10 mouse cellular contexts compared by ENCODE assay signal in genomic region chr7:126086321-126086741, GRCm38 (mm10). TPM values are rescaled to one million over a fixed set of nuclear protein-coding genes. Genes with fewer than 3 reads are reported as not detected.
DNase-seq lines count a peak whose midpoint lies in the region; ATAC-seq lines count a peak whose summit lies in the region.
"Had no signal": no experiment of that assay in that cellular context is flagged by ENCODE, and none has a peak within 500 bp of the region (broad histone marks: within the 10 kb centered on the region; RNA-seq: fewer than 3 reads in every experiment).

No protein-coding gene starts in this region.

- peaks cover 55% of the 10 kb centered on the region for H3K4me1 ChIP-seq in heart, embryonic 15.5 days (replicated peaks)
- peaks cover 47% of the 10 kb centered on the region for H3K4me1 ChIP-seq in heart, embryonic 10.5 days
- H3K4me1 ChIP-seq in midbrain, embryonic 12.5 days = peaks cover 41% of the 10 kb centered on the region
- peaks cover 35% of the 10 kb centered on the region for H3K4me1 ChIP-seq in midbrain, embryonic 15.5 days
- H3K4me1 ChIP-seq in stomach, embryonic 16.5 days (ENCODE audit: control insufficient read depth, insufficient read depth, low read length) = peaks cover 16% of the 10 kb centered on the region

- H3K27me3 ChIP-seq in heart, embryonic 15.5 days = peaks cover 34% of the 10 kb centered on the region
- H3K27me3 ChIP-seq in heart, embryonic 10.5 days (ENCODE audit: insufficient read depth, poor library complexity, severe bottlenecking) = peaks cover 47% of the 10 kb centered on the region
- H3K27me3 ChIP-seq in midbrain, embryonic 12.5 days = peaks cover 48% of the 10 kb centered on the region
- peaks cover 20% of the 10 kb centered on the region; the same call in 1 of the 2 replicates for H3K27me3 ChIP-seq in midbrain, embryonic 15.5 days (replicated peaks)
- peaks cover 35% of the 10 kb centered on the region for H3K27me3 ChIP-seq in stomach, embryonic 16.5 days (ENCODE audit: control insufficient read depth, insufficient read depth, low read length)

- ATAC-seq in heart, embryonic 15.5 days (replicated peaks; ENCODE audit: insufficient number of reproducible peaks, insufficient read depth, low FRiP score, low read depth) = no peak
- ATAC-seq in midbrain, embryonic 12.5 days (ENCODE audit: low FRiP score, low read depth) = peak; percentile 53; the same call in 1 of the 2 replicates
- no peak for ATAC-seq in midbrain, embryonic 15.5 days (replicated peaks)
- peak; percentile 75 for ATAC-seq in granulocyte monocyte progenitor cell, adult 5-6 weeks (replicated peaks; ENCODE audit: poor library complexity, severe bottlenecking)
- ATAC-seq in stomach, embryonic 16.5 days (ENCODE audit: insufficient read depth, low FRiP score) = peak; percentile 24; the same call in 1 of the 2 replicates

- no peaks in the 10 kb centered on the region for H3K9me3 ChIP-seq in heart, embryonic 15.5 days (replicated peaks)
- no peaks in the 10 kb centered on the region for H3K9me3 ChIP-seq in heart, embryonic 10.5 days
- no peaks in the 10 kb centered on the region for H3K9me3 ChIP-seq in midbrain, embryonic 12.5 days
- H3K9me3 ChIP-seq in midbrain, embryonic 15.5 days = no peaks in the 10 kb centered on the region
- no peaks in the 10 kb centered on the region for H3K9me3 ChIP-seq in stomach, embryonic 16.5 days (replicated peaks; ENCODE audit: control insufficient read depth, low read length)

- H3K4me3 ChIP-seq in heart, embryonic 15.5 days = no peak overlapping the region
- H3K4me3 ChIP-seq in heart, embryonic 10.5 days = no peak overlapping the region
- H3K4me3 ChIP-seq in midbrain, embryonic 12.5 days = no peak overlapping the region
- H3K4me3 ChIP-seq in midbrain, embryonic 15.5 days = no peak overlapping the region
- no peak overlapping the region for H3K4me3 ChIP-seq in stomach, embryonic 16.5 days (replicated peaks; ENCODE audit: low read length)

- H3K4me2 ChIP-seq in heart, embryonic 15.5 days = peak overlapping the region; percentile 28
- no peak overlapping the region for H3K4me2 ChIP-seq in midbrain, embryonic 12.5 days (replicated peaks)
- no peak overlapping the region for H3K4me2 ChIP-seq in midbrain, embryonic 15.5 days
- H3K4me2 ChIP-seq in stomach, embryonic 16.5 days (ENCODE audit: low read depth, low read length) = no peak overlapping the region

- H3K27ac ChIP-seq in heart, embryonic 15.5 days = peak overlapping the region; percentile 49
- H3K27ac ChIP-seq in heart, embryonic 10.5 days = no peak overlapping the region
- H3K27ac ChIP-seq in midbrain, embryonic 12.5 days (replicated peaks) = no peak overlapping the region
- no peak overlapping the region for H3K27ac ChIP-seq in midbrain, embryonic 15.5 days
- H3K27ac ChIP-seq in stomach, embryonic 16.5 days (ENCODE audit: low read length) = no peak overlapping the region

- 0 out of 2 replicates have a peak overlapping the region, but pooled peaks have one; percentile 9 for H3K9ac ChIP-seq in heart, embryonic 15.5 days
- no peak overlapping the region for H3K9ac ChIP-seq in midbrain, embryonic 12.5 days (replicated peaks)
- H3K9ac ChIP-seq in midbrain, embryonic 15.5 days = no peak overlapping the region
- H3K9ac ChIP-seq in stomach, embryonic 16.5 days (ENCODE audit: low read length) = no peak overlapping the region

- H3K36me3 ChIP-seq in heart, embryonic 15.5 days = no peaks in the 10 kb centered on the region
- H3K36me3 ChIP-seq in heart, embryonic 10.5 days = no peaks in the 10 kb centered on the region
- no peaks in the 10 kb centered on the region for H3K36me3 ChIP-seq in midbrain, embryonic 12.5 days
- H3K36me3 ChIP-seq in midbrain, embryonic 15.5 days (replicated peaks) = no peaks in the 10 kb centered on the region
- H3K36me3 ChIP-seq in stomach, embryonic 16.5 days (ENCODE audit: control insufficient read depth, insufficient read depth, low read length) = no peaks in the 10 kb centered on the region

- WGBS in heart, embryonic 15.5 days = 30% methylated on average over 6 of the region's 6 CpGs
- 29% methylated on average over 6 of the region's 6 CpGs for WGBS in heart, embryonic 10.5 days
- 14% methylated on average over 6 of the region's 6 CpGs for WGBS in midbrain, embryonic 12.5 days
- 8% methylated on average over 6 of the region's 6 CpGs for WGBS in midbrain, embryonic 15.5 days
- WGBS in stomach, embryonic 16.5 days = 18% methylated on average over 6 of the region's 6 CpGs

- DNase-seq in heart, embryonic 10.5 days (ENCODE audit: low spot score) = no peak
- DNase-seq in cerebellum, postnatal 10 days = no peak
- DNase-seq in frontal cortex, postnatal 10 days (ENCODE audit: low spot score in 2 of 2) = no peak
- DNase-seq: cerebellum, adult 11-12 months had no signal

RNA-seq across cellular contexts. Expression of gene Gsg1l, which starts 4.1 kb away (rescaled TPM):
- polyA plus RNA-seq in heart, embryonic 15.5 days (2015; fragmentation: Nextera tagmentation; extraction: Ambion mirVana) = 7.7 and 8.5 TPM in 2 replicates
- polyA plus RNA-seq in heart, embryonic 10.5 days (2016; fragmentation: Nextera tagmentation; extraction: Ambion mirVana) = 3.1 and 7.2 TPM in 2 replicates
- 4.4 and 5.5 TPM in 2 replicates for polyA plus RNA-seq in midbrain, embryonic 12.5 days (2016; fragmentation: Nextera tagmentation; extraction: Ambion mirVana)
- polyA plus RNA-seq in midbrain, embryonic 15.5 days (2015; fragmentation: Nextera tagmentation; extraction: Ambion mirVana) = 10.3 and 10.5 TPM in 2 replicates
- not detected in 2 replicates for total RNA-seq in granulocyte monocyte progenitor cell, adult 5-6 weeks (2014; fragmentation: Nextera tagmentation)
- total RNA-seq in granulocyte monocyte progenitor cell, adult 5-6 weeks (2017) = not detected in 2 replicates
- polyA plus RNA-seq in stomach, embryonic 16.5 days (2015; fragmentation: Nextera tagmentation; extraction: Ambion mirVana) = 0.59 and 0.77 TPM in 2 replicates
- polyA plus RNA-seq: C2C12 had no signal

Comparison
In these comparisons a context has a peak if more than half of its experiments do, and no peak if none do; other contexts are left out.
1. ATAC-seq: peak in midbrain, embryonic 12.5 days (single experiment), granulocyte monocyte progenitor cell, adult 5-6 weeks (single experiment) and stomach, embryonic 16.5 days (single experiment); none in heart, embryonic 15.5 days (single experiment) and midbrain, embryonic 15.5 days (single experiment).